22 mouse cellular contexts compared by ENCODE assay signal in genomic region chr7:126725667-126726066, GRCm38 (mm10). TPM values are rescaled to one million over a fixed set of nuclear protein-coding genes. Genes with fewer than 3 reads are reported as not detected.
DNase-seq lines count a peak whose midpoint lies in the region; ATAC-seq and TF ChIP-seq lines count a peak whose summit lies in the region.
"Had no signal": no experiment of that assay in that cellular context is flagged by ENCODE, and none has a peak within 500 bp of the region (broad histone marks: within the 10 kb centered on the region; RNA-seq: fewer than 3 reads in every experiment).

No protein-coding gene starts in this region.

- WGBS in hindbrain, postnatal 0 days = 84% methylated on average over 5 of the region's 5 CpGs

- DNase-seq in A20 (ENCODE audit: low read depth, low spot score) = peak; percentile 25
- DNase-seq in hindbrain, postnatal 0 days (ENCODE audit: low spot score) = no peak
- no peak for DNase-seq in layer of hippocampus, postnatal 14 days (ENCODE audit: low spot score in 2 of 2)
- DNase-seq: adrenal gland, adult 8-10 months; adrenal gland, postnatal 36 days; cerebellum, adult 18-20 months; cerebellum, postnatal 10 days; embryo, embryonic 11 days; gastrocnemius, postnatal 36 days; heart, adult 18-20 months; heart, postnatal 10 days; heart, postnatal 4 days had no signal

- H3K4me3 ChIP-seq in bone marrow macrophage, adult 2 months (ENCODE audit: insufficient read depth, low read length) = peak overlapping the region; percentile 19; the same call in 1 of the 2 replicates
- H3K4me3 ChIP-seq in hindbrain, postnatal 0 days (ENCODE audit: low read length) = no peak overlapping the region
- H3K4me3 ChIP-seq: embryonic facial prominence, embryonic 15.5 days; erythroblast, embryonic 14.5 days; forebrain, embryonic 10.5 days; forebrain, embryonic 15.5 days; heart, embryonic 10.5 days; hindbrain, embryonic 12.5 days had no signal

- peak; percentile 74 for ATAC-seq in megakaryocyte, adult 5-6 weeks (ENCODE audit: poor library complexity, severe bottlenecking)
- 0 out of 2 replicates have a peak, but pooled peaks have one; percentile 9 for ATAC-seq in neutrophil, adult 5-6 weeks (ENCODE audit: extremely low read depth, insufficient number of reproducible peaks, low FRiP score, poor library complexity, severe bottlenecking)
- no peak for ATAC-seq in hindbrain, postnatal 0 days
- ATAC-seq: forebrain, embryonic 15.5 days; hindbrain, embryonic 16.5 days had no signal

- H3K9ac ChIP-seq in hindbrain, postnatal 0 days (replicated peaks; ENCODE audit: low read length) = no peak overlapping the region
- H3K9ac ChIP-seq: embryonic facial prominence, embryonic 15.5 days; forebrain, embryonic 15.5 days; hindbrain, embryonic 12.5 days had no signal

- no peaks in the 10 kb centered on the region for H3K36me3 ChIP-seq in hindbrain, postnatal 0 days (ENCODE audit: insufficient read depth, low read length)
- H3K36me3 ChIP-seq: embryonic facial prominence, embryonic 15.5 days; forebrain, embryonic 10.5 days; forebrain, embryonic 15.5 days; heart, embryonic 10.5 days; hindbrain, embryonic 12.5 days had no signal

- peaks cover 34% of the 10 kb centered on the region for H3K4me1 ChIP-seq in bone marrow macrophage, adult 2 months (ENCODE audit: control insufficient read depth, insufficient read depth, low read length)
- H3K4me1 ChIP-seq in hindbrain, postnatal 0 days (ENCODE audit: insufficient read depth, low read length) = no peaks in the 10 kb centered on the region
- H3K4me1 ChIP-seq: embryonic facial prominence, embryonic 15.5 days; forebrain, embryonic 10.5 days; forebrain, embryonic 15.5 days; heart, embryonic 10.5 days; hindbrain, embryonic 12.5 days had no signal

- no peak overlapping the region for H3K4me2 ChIP-seq in hindbrain, postnatal 0 days (ENCODE audit: low read depth, low read length)
- H3K4me2 ChIP-seq: embryonic facial prominence, embryonic 15.5 days; forebrain, embryonic 15.5 days; hindbrain, embryonic 12.5 days had no signal

- H3K9me3 ChIP-seq in hindbrain, postnatal 0 days (ENCODE audit: low read length) = no peaks in the 10 kb centered on the region
- H3K9me3 ChIP-seq: embryonic facial prominence, embryonic 15.5 days; forebrain, embryonic 15.5 days; heart, embryonic 10.5 days; hindbrain, embryonic 12.5 days had no signal

- peak overlapping the region; percentile 89 for H3K27ac ChIP-seq in bone marrow macrophage, adult 2 months (ENCODE audit: insufficient read depth, low read depth, low read length)
- H3K27ac ChIP-seq in hindbrain, postnatal 0 days = no peak overlapping the region
- H3K27ac ChIP-seq: embryonic facial prominence, embryonic 15.5 days; forebrain, embryonic 10.5 days; forebrain, embryonic 15.5 days; heart, embryonic 10.5 days; hindbrain, embryonic 12.5 days had no signal

- no peak for TF ChIP-seq POLR2A in bone marrow macrophage, adult 2 months (IDR thresholded peaks at IDR 0.05; ENCODE audit: borderline replicate concordance, low read depth, low read length)

- no peaks in the 10 kb centered on the region for H3K27me3 ChIP-seq in hindbrain, postnatal 0 days (ENCODE audit: insufficient read depth, low read length)
- H3K27me3 ChIP-seq: embryonic facial prominence, embryonic 15.5 days; forebrain, embryonic 15.5 days; hindbrain, embryonic 12.5 days had no signal

- no peak for TF ChIP-seq CTCF in bone marrow macrophage, adult 2 months (IDR thresholded peaks at IDR 0.05; ENCODE audit: low read depth, low read length)
- TF ChIP-seq CTCF in hindbrain, postnatal 0 days (IDR thresholded peaks at IDR 0.05; ENCODE audit: low read depth) = no peak

RNA-seq across cellular contexts. Expression of gene Coro1a, which starts 18.1 kb away (rescaled TPM):
- polyA plus RNA-seq in bone marrow macrophage, adult 2 months (2012; ENCODE audit: insufficient read depth, insufficient read length, missing spikeins) = 622 and 668 TPM in 2 replicates
- 1,020 and 1,059 TPM in 2 replicates for total RNA-seq in megakaryocyte, adult 5-6 weeks (2015)
- total RNA-seq in megakaryocyte, adult 5-6 weeks (2017) = 1,317 and 1,554 TPM in 2 replicates
- 1,403 and 1,487 TPM in 2 replicates for total RNA-seq in neutrophil, adult 5-6 weeks (2017)
- 113 and 150 TPM in 2 replicates for total RNA-seq in hindbrain, postnatal 0 days (2014; rRNA removed)
- 88.1 and 93.7 TPM in 2 replicates for polyA plus RNA-seq in hindbrain, postnatal 0 days (2015; fragmentation: Nextera tagmentation; extraction: Ambion mirVana)
- total RNA-seq in layer of hippocampus, postnatal 14 days (2021) = 100 to 1,000 TPM; 131 to 141 TPM

RNA-seq across cellular contexts. Expression of gene Slx1b, which starts 30.1 kb away (rescaled TPM):
- polyA plus RNA-seq in bone marrow macrophage, adult 2 months (2012; ENCODE audit: insufficient read depth, insufficient read length, missing spikeins) = 8.4 and 11.6 TPM in 2 replicates
- 4.1 and 6.0 TPM in 2 replicates for total RNA-seq in megakaryocyte, adult 5-6 weeks (2015)
- 4.7 and 5.9 TPM in 2 replicates for total RNA-seq in megakaryocyte, adult 5-6 weeks (2017)
- 3.3 and 4.2 TPM in 2 replicates for total RNA-seq in neutrophil, adult 5-6 weeks (2017)
- 17.0 and 17.6 TPM in 2 replicates for total RNA-seq in hindbrain, postnatal 0 days (2014; rRNA removed)
- 8.6 and 9.3 TPM in 2 replicates for polyA plus RNA-seq in hindbrain, postnatal 0 days (2015; fragmentation: Nextera tagmentation; extraction: Ambion mirVana)
- 10 to 100 TPM; 16.2 to 19.8 TPM for total RNA-seq in layer of hippocampus, postnatal 14 days (2021)

RNA-seq across cellular contexts. Expression of gene Bola2, which starts 30.5 kb away (rescaled TPM):
- polyA plus RNA-seq in bone marrow macrophage, adult 2 months (2012; ENCODE audit: insufficient read depth, insufficient read length, missing spikeins) = 62.1 and 63.7 TPM in 2 replicates
- 49.8 and 60.5 TPM in 2 replicates for total RNA-seq in megakaryocyte, adult 5-6 weeks (2015)
- total RNA-seq in megakaryocyte, adult 5-6 weeks (2017) = 106 and 161 TPM in 2 replicates
- 27.4 and 28.0 TPM in 2 replicates for total RNA-seq in neutrophil, adult 5-6 weeks (2017)
- 67.1 and 122 TPM in 2 replicates for total RNA-seq in hindbrain, postnatal 0 days (2014; rRNA removed)
- polyA plus RNA-seq in hindbrain, postnatal 0 days (2015; fragmentation: Nextera tagmentation; extraction: Ambion mirVana) = 164 and 172 TPM in 2 replicates
- 100 to 1,000 TPM; 119 to 129 TPM for total RNA-seq in layer of hippocampus, postnatal 14 days (2021)

RNA-seq across cellular contexts. Expression of gene Mapk3, which starts 33.7 kb away (rescaled TPM):
- polyA plus RNA-seq in bone marrow macrophage, adult 2 months (2012; ENCODE audit: insufficient read depth, insufficient read length, missing spikeins) = 331 and 390 TPM in 2 replicates
- total RNA-seq in megakaryocyte, adult 5-6 weeks (2015) = 173 and 177 TPM in 2 replicates
- total RNA-seq in megakaryocyte, adult 5-6 weeks (2017) = 88.3 and 91.1 TPM in 2 replicates
- total RNA-seq in neutrophil, adult 5-6 weeks (2017) = 48.8 and 51.2 TPM in 2 replicates
- 109 and 132 TPM in 2 replicates for total RNA-seq in hindbrain, postnatal 0 days (2014; rRNA removed)
- 99.9 and 107 TPM in 2 replicates for polyA plus RNA-seq in hindbrain, postnatal 0 days (2015; fragmentation: Nextera tagmentation; extraction: Ambion mirVana)
- total RNA-seq in layer of hippocampus, postnatal 14 days (2021) = 100 to 1,000 TPM; 137 to 142 TPM

RNA-seq across cellular contexts. Expression of gene Gdpd3, which starts 40.5 kb away (rescaled TPM):
- 20.8 and 27.0 TPM in 2 replicates for polyA plus RNA-seq in bone marrow macrophage, adult 2 months (2012; ENCODE audit: insufficient read depth, insufficient read length, missing spikeins)
- 26.8 and 37.3 TPM in 2 replicates for total RNA-seq in megakaryocyte, adult 5-6 weeks (2015)
- 57.9 and 71.4 TPM in 2 replicates for total RNA-seq in megakaryocyte, adult 5-6 weeks (2017)
- 25.8 and 26.5 TPM in 2 replicates for total RNA-seq in neutrophil, adult 5-6 weeks (2017)
- 0.43 and 3.4 TPM in 2 replicates for total RNA-seq in hindbrain, postnatal 0 days (2014; rRNA removed)
- 0.92 and 0.99 TPM in 2 replicates for polyA plus RNA-seq in hindbrain, postnatal 0 days (2015; fragmentation: Nextera tagmentation; extraction: Ambion mirVana)
- total RNA-seq in layer of hippocampus, postnatal 14 days (2021) = 1 to 10 TPM; 2.2 to 2.5 TPM
